Mouse (Mus musculus) adrenal gland, postnatal 36 days (tissue): ENCODE results near the gene Nt5c2. TPM values are rescaled to one million over a fixed set of nuclear protein-coding genes. Genes with fewer than 3 reads are reported as not detected.
A peak's percentile ranks its signal among the peaks of the same experiment; 100 is the strongest.

ENCODE experiments used
- DNase-seq, 2 experiments: peaks; one replicate each; pipeline ENCODE4 v3.0.0; 2021; ENCODE audit warnings: mixed read lengths in 1 of 2
- total RNA-seq, 2 experiments: library from RNA; stranded (reverse); gene quantifications; 2 replicates each; pipeline ENCODE4 v1.2.3; 2021

Gene Nt5c2
- total RNA-seq, 2 experiments from 2014 or later: 63.2 to 65.2 TPM

GRCm38 (mm10) chr19:46887811-46888527 is 127.0 kb downstream of the Nt5c2 start:
- peak; percentile 45 to 66 for DNase-seq

GRCm38 (mm10) chr19:46886826-46887225 is 128.1 kb downstream of the Nt5c2 start:
- no peak for DNase-seq

GRCm38 (mm10) chr19:46885365-46885764 is 129.6 kb downstream of the Nt5c2 start:
- no peak for DNase-seq

DNA sequence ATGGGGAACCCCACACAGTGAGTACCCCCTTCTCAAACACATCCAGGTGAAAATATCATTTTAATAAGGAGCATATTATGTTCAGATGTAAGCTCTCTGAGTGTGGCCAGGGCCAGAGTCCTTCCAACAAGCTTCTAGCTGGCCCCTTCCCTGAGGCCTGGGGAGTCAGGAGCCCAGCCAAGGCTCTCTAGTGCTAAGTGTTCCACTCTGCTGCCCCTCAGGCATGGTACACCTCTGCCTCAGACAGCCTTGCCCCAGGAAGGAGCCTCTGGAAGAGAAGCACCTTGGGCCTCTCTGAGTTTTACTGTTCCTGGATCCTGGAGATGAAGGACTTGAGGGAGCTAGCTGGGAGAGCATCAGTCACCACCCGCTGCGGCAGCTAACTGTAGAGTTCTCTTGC is 135.1 kb downstream of the Nt5c2 start:
- no peak for DNase-seq

- peak; percentile 78 for DNase-seq
Measured at GRCm38 (mm10) chr19:46878346-46878745, 136.6 kb downstream of the Nt5c2 start.

DNA sequence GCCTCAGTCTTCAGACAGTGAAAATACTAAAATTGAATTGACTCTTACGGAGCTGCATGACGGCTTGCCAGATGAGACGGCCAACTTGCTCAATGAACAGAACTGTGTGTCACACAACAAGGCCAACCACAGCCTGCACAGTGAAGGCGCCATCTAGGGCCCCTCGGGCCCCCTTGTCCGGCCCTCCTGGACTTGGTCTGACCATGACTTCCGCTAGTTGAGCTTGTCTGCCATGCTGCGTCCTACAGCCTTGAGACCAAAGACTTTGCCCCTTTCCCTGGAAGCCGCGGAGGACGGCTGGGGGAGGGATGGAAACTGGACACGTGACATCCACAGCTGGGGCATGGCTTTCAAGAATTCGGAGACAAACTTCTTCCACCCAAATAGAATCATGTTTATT is 137.1 kb downstream of the Nt5c2 start:
- peak; percentile 58 to 63 for DNase-seq

DNA sequence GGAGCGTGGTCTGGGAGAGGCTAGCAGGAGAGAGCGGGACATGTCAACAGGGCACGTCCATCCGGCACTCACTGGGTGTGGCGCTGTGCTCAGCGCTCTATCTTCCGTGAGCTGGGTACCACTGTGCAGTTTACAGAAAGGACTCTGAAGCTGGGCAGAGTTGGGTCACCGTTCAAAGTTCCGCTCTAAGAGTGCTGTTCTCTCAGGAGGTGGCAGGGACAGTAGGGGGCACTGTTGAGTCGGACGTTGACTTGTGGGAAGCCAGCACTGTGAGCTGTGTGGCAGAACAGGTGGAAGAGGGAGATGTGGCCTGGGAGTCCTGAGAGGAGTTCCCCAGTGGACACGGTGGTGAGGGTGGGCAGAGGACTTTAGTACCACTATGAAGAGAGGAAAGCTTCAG is 139.2 kb downstream of the Nt5c2 start:
- DNase-seq: peak; percentile 92 to 93

- DNase-seq: peak; percentile 56 to 65
Measured at GRCm38 (mm10) chr19:46873924-46874323, 141.0 kb downstream of the Nt5c2 start.

- DNase-seq: peak; percentile 73 to 79
Measured at GRCm38 (mm10) chr19:46871651-46872050, 143.3 kb downstream of the Nt5c2 start.

DNA sequence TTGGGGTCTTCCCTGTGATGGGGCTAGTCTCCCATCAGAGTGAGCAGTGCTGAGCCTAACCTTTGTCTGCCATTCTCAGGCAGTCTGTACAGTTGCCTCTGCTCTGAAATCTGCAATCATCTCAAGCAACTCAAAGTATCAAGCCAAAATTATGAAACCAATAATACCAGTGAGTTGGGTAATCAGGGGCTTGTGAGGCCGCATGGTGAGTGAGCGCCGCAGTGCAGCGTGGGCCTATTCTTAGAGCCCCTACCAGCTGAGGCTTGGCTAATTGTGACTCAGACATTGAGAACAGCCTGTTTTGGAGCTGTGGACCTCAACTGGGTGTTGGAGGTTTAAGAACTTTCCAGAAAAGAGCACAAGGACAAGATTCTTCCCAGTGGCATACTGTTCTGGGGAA is 143.9 kb downstream of the Nt5c2 start:
- DNase-seq: peak; percentile 59 to 60

- DNase-seq: peak; percentile 84 to 85
Measured at GRCm38 (mm10) chr19:46869526-46869925, 145.4 kb downstream of the Nt5c2 start.

DNA sequence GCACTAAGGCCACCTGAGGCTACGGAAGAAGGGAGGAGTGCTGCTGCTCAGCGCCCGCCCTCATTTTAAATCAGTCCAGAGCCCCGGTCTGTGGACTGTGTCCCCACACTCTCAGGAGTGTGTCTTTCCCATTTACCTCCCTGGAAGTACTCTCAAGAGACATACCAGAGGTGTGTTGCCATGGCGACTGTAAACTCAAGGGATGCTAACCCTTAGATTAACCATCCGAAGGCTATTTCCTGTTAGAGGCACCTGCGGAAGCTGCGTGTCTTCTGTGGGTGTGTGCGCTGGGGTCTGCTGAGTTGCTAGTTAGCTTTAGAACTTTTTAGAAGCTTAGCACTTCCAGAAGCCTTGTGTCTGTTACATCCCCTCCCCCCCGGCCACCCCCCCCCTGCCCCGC is 145.9 kb downstream of the Nt5c2 start:
- DNase-seq: no peak

DNA sequence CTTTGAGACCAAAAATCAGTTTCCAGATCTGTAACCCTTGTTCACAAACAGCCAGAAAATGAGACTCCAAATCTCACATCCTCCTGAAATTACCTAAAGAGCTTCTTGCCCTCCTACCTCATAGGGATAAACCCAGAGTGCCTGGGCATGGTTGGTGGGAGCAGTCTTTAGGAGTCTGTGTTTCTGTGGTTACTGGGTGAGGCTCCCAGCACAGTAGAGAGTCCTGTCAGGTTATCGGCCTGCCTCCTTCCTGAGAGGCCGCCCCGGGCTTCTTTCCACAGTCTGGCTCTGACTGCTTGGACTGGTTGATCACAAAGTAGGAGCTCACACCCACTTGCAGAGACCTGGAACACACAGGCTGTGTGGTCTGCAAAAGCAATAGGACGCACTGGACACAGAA is 149.6 kb downstream of the Nt5c2 start:
- no peak for DNase-seq

DNA sequence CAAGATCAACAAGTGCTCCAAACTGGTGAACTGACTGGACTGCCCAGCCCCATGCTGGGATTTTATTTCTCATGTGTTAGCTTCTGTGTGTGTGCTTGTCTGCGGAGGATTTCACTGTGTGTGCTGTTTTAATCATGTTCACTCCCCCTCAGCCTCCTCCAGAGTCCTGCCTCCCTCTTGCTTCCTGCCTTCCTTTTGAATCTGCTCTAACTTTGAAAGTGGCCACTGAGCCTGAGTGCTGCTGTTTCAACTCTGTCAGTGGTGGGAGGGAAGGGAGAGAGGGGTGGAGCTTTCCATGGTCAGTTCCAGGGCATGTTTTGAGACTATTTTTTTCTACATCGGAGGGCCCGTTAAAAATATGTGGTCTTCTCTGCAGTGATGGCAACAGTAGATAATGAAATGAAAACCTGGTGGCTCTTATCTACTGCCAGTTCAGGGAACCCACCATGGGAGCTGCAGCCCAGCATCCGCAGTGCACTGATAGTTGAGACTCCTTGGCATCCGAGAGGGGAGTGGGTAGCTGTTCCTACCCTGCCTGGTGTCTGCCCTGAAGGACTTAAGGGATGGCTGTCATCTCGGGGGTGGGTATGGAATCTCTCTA is 150.1 kb downstream of the Nt5c2 start:
- no peak for DNase-seq

- no peak for DNase-seq
Measured at GRCm38 (mm10) chr19:46864079-46864478, 150.9 kb downstream of the Nt5c2 start.

- peak; percentile 52 to 62 for DNase-seq
Measured at GRCm38 (mm10) chr19:46863236-46863927, 151.6 kb downstream of the Nt5c2 start.

DNA sequence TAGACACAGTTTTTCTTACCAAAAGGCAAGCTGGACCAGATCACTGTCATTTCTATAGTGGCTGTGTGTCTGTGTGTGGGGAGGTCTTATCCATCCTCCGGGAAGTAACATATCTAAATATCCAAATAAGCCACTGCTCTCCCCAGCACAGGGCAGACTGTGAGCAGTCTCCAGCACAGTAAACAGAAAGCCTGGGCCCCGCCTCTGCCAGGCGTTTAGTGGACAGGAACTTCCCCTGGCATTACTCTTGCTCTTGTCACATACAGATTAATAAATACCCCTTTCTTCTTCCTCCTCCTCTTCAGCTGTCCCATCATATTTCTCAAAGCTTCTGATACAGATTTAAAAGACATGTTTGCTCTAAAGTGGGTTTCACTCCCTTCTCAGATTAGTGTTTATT is 152.4 kb downstream of the Nt5c2 start:
- no peak for DNase-seq

DNA sequence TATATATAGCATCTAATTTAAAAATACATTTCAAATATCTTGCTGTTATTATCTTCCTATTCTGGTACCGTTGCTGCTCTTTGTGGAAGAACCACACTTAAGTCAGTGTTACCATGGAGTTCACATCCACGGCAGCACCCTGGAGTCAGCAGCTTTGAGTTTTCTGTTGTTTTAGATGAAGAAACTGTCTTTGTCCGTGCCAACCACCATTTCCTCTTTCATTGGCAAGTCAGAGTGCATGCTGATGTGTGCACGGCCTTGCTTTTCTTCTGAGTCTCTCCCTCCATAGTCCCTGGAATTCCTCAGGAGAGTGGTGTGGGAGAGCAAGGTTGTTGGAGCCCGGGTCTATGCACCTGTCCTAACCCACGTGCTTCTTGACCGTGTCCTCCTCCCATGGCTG is 156.8 kb downstream of the Nt5c2 start:
- DNase-seq: no peak

DNA sequence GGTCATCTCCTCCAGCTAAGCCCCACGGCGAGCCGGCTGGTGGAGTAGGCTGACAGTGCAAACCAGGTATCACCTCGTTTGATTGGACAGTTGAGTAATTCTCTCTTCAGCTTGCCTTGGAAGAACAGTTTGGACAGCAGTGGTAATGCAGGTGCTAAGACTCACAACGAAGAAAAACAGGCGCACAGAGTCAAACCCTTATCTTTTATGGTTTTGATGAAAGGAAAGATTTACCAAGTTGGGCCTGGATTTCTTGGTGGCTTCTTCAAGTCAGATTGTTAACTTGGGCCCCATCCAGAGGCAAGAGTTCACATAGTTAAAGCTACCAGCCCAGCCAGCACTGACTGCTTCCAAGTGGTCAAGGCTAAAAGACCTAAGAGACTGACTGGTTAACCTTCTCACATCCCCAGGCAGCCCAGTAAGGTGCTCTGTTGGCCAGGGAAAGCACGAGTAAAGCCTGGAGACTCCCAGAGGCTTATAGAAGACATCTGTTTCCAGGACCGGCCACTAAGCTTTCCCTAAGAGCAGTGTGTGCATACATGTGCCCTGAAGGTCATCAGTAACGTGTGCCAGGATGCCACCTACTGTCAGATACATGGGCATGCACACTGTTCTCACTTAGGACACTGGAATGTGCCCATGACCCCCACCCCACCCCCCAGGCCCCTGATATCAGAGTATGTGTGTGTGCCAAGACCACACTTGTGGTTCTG is 157.5 kb downstream of the Nt5c2 start:
- peak in 1 of 2 experiments; percentile 48 for DNase-seq

GRCm38 (mm10) chr19:46856780-46857179 is 158.2 kb downstream of the Nt5c2 start:
- DNase-seq: peak in 1 of 2 experiments; percentile 35

DNA sequence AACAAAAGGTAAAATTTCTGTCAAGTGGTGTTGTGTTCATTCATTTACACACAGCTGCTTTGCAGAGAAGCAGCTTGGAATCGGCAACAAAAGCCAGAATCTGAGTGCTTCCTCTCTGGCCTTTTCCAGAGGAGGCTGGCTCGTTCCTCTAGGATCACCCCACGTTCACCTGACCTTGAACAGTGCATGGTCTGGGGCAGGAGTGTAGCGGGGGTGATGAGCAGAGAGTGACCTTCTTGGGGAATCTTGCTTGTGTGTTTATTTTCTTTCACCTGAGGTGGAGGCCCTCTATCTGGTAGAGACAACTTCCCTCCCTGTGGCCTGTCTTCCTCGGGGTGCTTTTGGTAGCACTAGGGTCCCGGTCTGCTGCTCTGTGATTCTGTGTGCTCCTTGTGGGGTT is 158.7 kb downstream of the Nt5c2 start:
- DNase-seq: no peak

DNA sequence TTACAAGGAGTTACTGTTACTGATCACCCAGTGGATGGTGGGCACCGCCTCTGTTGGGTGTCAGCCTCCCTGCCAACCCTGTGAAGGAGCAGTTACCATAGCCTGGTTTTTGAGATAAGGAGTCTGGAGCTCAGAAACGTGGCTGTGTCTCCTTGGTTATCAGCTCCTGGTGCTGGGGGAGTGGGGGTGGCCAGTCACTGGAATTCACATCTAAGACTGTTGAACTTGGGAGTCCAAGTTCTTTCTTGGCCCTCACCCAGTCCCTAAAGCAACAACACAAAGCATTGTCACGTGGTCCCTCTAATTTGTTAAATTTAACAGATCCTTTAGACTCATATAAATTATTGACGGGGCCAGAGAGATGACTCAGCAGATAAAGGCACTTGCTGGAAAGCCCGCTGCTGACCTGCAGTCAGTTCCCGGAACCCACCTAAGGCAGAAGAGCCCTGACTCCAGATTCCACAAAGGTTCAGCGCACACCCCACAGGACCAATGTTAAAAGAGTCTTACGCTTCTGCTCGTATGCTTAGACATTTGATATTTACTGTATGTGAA is 165.4 kb downstream of the Nt5c2 start:
- no peak for DNase-seq
